Mouse (Mus musculus): ENCODE measurements at regions not wholly inside any gene's neighbourhood (a gene's known extent, or its start where the extent isn't known, plus 50 kb on each side); places are given as distances from the start of the nearest gene placed in this dataset.

DNA sequence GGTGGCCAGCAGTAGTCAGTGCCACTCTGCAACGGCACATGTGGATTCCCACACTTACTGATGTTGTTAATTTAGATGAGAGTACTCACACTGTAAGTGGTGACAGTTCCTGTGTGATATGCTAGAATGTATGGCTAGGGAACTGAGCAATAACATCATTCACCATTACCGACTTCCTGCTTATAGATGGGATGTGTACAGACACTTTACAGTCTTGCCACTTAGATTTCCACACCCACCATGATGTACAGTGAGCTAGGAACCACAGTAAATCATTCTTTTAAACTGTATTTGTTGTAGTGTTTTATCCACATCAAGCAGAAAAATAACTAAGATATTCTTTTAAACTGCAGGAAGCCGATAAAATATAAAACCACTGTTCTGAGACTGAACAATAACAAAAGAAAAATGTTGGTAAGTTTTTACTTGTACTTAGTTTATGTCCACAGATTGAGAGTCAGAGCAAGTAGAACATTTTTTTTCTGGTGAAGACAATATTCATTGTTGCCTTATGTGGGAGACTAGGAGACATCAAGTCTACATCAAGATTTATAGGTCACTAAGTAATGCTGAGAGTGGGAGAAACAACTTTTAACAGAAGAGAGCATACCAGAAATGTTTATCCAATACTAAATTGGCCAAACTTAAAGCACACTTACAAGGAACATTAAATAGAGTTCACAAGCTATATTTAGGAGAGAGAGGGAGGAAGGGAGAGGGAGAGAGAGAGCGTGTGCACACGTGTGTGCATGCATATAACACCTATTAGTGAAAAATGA, 2318.7 kb upstream of the Pcdh20 start:
- TF ChIP-seq CTCF (IDR thresholded peaks at IDR 0.05; ENCODE audit: borderline replicate concordance, extremely low read depth, insufficient read depth, insufficient read length) (no peak), POLR2A (IDR thresholded peaks at IDR 0.05; ENCODE audit: borderline replicate concordance, extremely low read depth, insufficient read depth, insufficient read length, poor library complexity, severe bottlenecking) (no peak)

Measured in brain, embryonic 14.5 days (tissue).